Mouse (Mus musculus) cortical plate, adult 2 months (tissue): ENCODE measurements around the gene Defb19. TPM values are rescaled to one million over a fixed set of nuclear protein-coding genes. Genes with fewer than 3 reads are reported as not detected.

Experiments used
- H3K27ac ChIP-seq: fragments of 200-500 bp; 2 replicates; pipeline ENCODE4 v1.5.1; 2012; ENCODE audit warnings: low read length, control low read depth, inconsistent platforms; ENCODE audit not compliant: insufficient read depth
- H3K4me1 ChIP-seq: fragments of 200-500 bp; 2 replicates; pipeline ENCODE4 v1.6.1; 2011; ENCODE audit warnings: low read length; ENCODE audit not compliant: control insufficient read depth, insufficient read depth
- H3K4me3 ChIP-seq: fragments of 200-500 bp; 2 replicates; pipeline ENCODE4 v1.5.1; 2011; ENCODE audit warnings: mild to moderate bottlenecking, low read length, control low read depth; ENCODE audit not compliant: insufficient read depth
- CTCF ChIP-seq: fragments of 200-500 bp; IDR thresholded peaks from 2 replicates; pipeline ENCODE4 v1.5.1; 2011; ENCODE audit warnings: mild to moderate bottlenecking, control low read depth, low read length; ENCODE audit not compliant: insufficient read depth; ENCODE audit errors: extremely low read depth
- POLR2A ChIP-seq: fragments of 200-500 bp; IDR thresholded peaks from 2 replicates; pipeline ENCODE4 v1.6.1; 2011; ENCODE audit warnings: mild to moderate bottlenecking, low read length, control low read depth; ENCODE audit not compliant: insufficient read depth; ENCODE audit errors: extremely low read depth
- polyA plus RNA-seq: library from polyadenylated mRNA; depleted of rRNA; stranded (reverse); fragments of >200 nt; gene quantifications from 2 replicates; pipeline ENCODE4 v1.2.3, GENCODE M21; 2012

Defb19 gene
- polyA plus RNA-seq, 1 experiment: not detected

- Histone ChIP-seq H3K4me3 (no peak within 1 kb of the TSS), H3K27ac (no peak within 1 kb of the TSS), H3K4me1 (no peaks in the 10 kb centered on the region)
- TF ChIP-seq POLR2A: no peak
- no peak for TF ChIP-seq CTCF
These were observed 19.2 kb upstream of the Defb19 start, which contains the start of gene Defb45 for GRCm38 (mm10) chr2:152599299-152599698. TSS of gene Defb45 (minus strand) at chr2:152599399.

GRCm38 (mm10) chr2:152589021-152589420 lies 8.9 kb upstream of the Defb19 start:
- Histone ChIP-seq H3K27ac (no peak overlapping the region), H3K4me1 (no peaks in the 10 kb centered on the region), H3K4me3 (no peak overlapping the region)
- TF ChIP-seq POLR2A (no peak), CTCF (no peak)

- TF ChIP-seq CTCF: no peak
- no peak for TF ChIP-seq POLR2A
- Histone ChIP-seq H3K4me3 (no peak overlapping the region), H3K27ac (no peak overlapping the region), H3K4me1 (no peaks in the 10 kb centered on the region)
These were observed 8.3 kb upstream of the Defb19 start for GRCm38 (mm10) chr2:152588450-152588849.

- no peak overlapping the region for H3K27ac ChIP-seq
- H3K4me1 ChIP-seq: no peaks in the 10 kb centered on the region
- no peak overlapping the region for H3K4me3 ChIP-seq
- peak; percentile 43 for TF ChIP-seq CTCF
- TF ChIP-seq POLR2A: no peak
These were observed 6.9 kb upstream of the Defb19 start for GRCm38 (mm10) chr2:152586926-152587560.

GRCm38 (mm10) chr2:152580612-152581011 lies 500 bp upstream of the Defb19 start:
- Histone ChIP-seq H3K27ac (no peak overlapping the region), H3K4me3 (no peak overlapping the region), H3K4me1 (no peaks in the 10 kb centered on the region)
- TF ChIP-seq POLR2A: no peak
- TF ChIP-seq CTCF: no peak

GRCm38 (mm10) chr2:152573484-152573883 lies 6.6 kb downstream of the Defb19 start:
- Histone ChIP-seq H3K27ac (no peak overlapping the region), H3K4me3 (no peak overlapping the region), H3K4me1 (no peaks in the 10 kb centered on the region)
- no peak for TF ChIP-seq CTCF
- no peak for TF ChIP-seq POLR2A

- no peak within 1 kb of the TSS for H3K27ac ChIP-seq
- H3K4me1 ChIP-seq: no peaks in the 10 kb centered on the region
- no peak within 1 kb of the TSS for H3K4me3 ChIP-seq
- no peak for TF ChIP-seq CTCF
- TF ChIP-seq POLR2A: no peak
These were observed 7.9 kb downstream of the Defb19 start, which contains the start of gene Defb21 for GRCm38 (mm10) chr2:152572114-152572794. TSS of gene Defb21 (plus strand) at chr2:152572744.

- H3K4me1 ChIP-seq: no peaks in the 10 kb centered on the region
- TF ChIP-seq CTCF (no peak), POLR2A (no peak)
- H3K4me3 ChIP-seq: no peak overlapping the region
- no peak overlapping the region for H3K27ac ChIP-seq
These were observed 9.8 kb downstream of the Defb19 start for GRCm38 (mm10) chr2:152570313-152570712.

GRCm38 (mm10) chr2:152569881-152570280 lies 10.2 kb downstream of the Defb19 start:
- TF ChIP-seq CTCF (no peak), POLR2A (no peak)
- H3K4me1 ChIP-seq: no peaks in the 10 kb centered on the region
- no peak overlapping the region for H3K4me3 ChIP-seq
- no peak overlapping the region for H3K27ac ChIP-seq

- H3K4me1 ChIP-seq: no peaks in the 10 kb centered on the region
- TF ChIP-seq CTCF: no peak
- no peak for TF ChIP-seq POLR2A
- no peak within 1 kb of the TSS for H3K4me3 ChIP-seq
- no peak within 1 kb of the TSS for H3K27ac ChIP-seq
These were observed 11.1 kb downstream of the Defb19 start, which contains the start of gene Gm17416 for GRCm38 (mm10) chr2:152569038-152569437. TSS of gene Gm17416 (plus strand) at chr2:152569338.
